Mouse (Mus musculus): ENCODE data around the gene Gm5615.

The Gm5615 gene

GRCm38 (mm10) chr9:36541863-36542262 is at the start of gene Gm5615:
Gm5615 (minus strand) TSS chr9:36541963.
- DNase-seq, result no peak

DNA sequence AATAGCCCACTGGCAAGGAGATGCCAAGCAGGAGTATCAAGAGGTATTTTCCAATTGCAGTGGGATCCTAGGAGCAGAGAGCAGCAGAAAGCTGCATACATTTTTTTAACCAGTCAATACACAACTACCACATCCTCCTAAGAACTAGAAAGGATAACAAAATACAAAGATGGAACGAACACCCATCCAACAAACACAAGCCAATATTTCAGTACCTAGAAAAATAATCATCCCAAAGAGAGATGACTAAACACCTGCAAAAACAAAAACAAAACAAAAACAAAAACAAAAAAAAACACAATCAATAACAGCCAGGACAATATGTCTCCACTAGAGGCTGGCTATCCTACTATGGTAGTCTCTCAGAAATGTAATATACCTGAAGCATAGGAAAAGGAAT is 40.8 kb upstream of the Gm5615 start, which contains the start of gene Gm17689:
Gm17689 (minus strand) TSS at position 101 of the 400 bp plus-strand sequence.
- DNase-seq, result no peak

GRCm38 (mm10) chr9:36504211-36504610 is 37.6 kb downstream of the Gm5615 start:
- no peak for DNase-seq

- no peak for DNase-seq
Observed at GRCm38 (mm10) chr9:36495824-36496223, 45.9 kb downstream of the Gm5615 start.

DNA sequence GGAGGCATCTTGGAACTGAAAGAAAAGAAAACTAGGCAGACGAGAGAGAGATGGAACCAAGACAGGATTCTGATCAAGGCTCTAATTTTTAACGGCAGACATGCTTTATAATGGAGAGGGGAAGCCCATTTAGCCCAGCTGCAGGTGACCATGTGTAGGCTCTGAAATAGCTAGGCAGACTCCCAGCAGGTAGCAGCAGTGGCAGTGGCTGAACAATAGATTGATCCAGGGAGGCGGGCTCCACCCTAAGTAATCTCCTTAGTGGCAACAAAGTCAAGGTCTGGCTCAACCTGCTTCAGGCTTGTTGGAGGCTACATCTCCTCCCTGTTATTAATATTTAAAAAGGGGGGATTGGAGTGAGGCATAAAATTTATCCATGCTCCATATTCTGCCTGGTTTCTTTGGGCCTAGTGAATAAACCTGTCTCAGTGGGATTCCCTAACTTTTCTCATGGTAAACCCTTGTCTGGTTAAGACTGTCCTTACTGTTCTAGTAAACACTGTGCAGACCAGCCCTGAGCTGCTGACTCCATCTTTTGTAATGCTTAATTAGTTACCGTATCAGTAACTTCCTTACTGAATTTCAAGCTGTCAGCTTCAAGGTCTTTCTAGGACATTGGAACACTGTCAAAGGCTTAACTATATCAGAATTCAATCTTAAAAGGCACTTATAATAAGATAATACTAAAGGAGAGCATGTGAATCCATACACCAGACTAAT is 47.1 kb downstream of the Gm5615 start:
- no peak for DNase-seq
